Mouse (Mus musculus) erythroblast, adult 5-6 weeks (primary cell): Measurements from ENCODE around the gene Pnpla1. TPM values are rescaled to one million over a fixed set of nuclear protein-coding genes. Genes with fewer than 3 reads are reported as not detected.

Experiments used
- total RNA-seq, 2 experiments: library from RNA; stranded (forward) in 1 of 2; stranded (reverse) in 1 of 2; fragments of 150-400 nt in 1 of 2; fragments of 200-764, 138-1000 nt in 1 of 2; gene quantifications; 2 replicates each; pipeline versions ENCODE4 v1.2.3 to v1.2.4; 2015 to 2017; ENCODE audit warnings: low replicate concordance in 2 of 2

Gene Pnpla1
- total RNA-seq, 2 experiments from 2014 or later = 0.19 to 0.68 TPM

Other genes with a start within 250 kb of the Pnpla1 start
- gene Srpk1, start 235.7 kb upstream of the Pnpla1 start, total RNA-seq (2015; ENCODE audit: low replicate concordance) = 13.6 and 43.2 TPM in 2 replicates
- gene Srpk1, start 235.7 kb upstream of the Pnpla1 start, total RNA-seq (2017; ENCODE audit: low replicate concordance) = 22.6 and 43.2 TPM in 2 replicates
- 2.9 and 3.7 TPM in 2 replicates for gene Slc26a8, start 168.2 kb upstream of the Pnpla1 start, total RNA-seq (2015; ENCODE audit: low replicate concordance)
- gene Slc26a8, start 168.2 kb upstream of the Pnpla1 start, total RNA-seq (2017; ENCODE audit: low replicate concordance) = 3.5 TPM in 1 of 2 replicates, not detected in the other
- gene Mapk14, start 167.1 kb upstream of the Pnpla1 start, total RNA-seq (2015; ENCODE audit: low replicate concordance) = 31.5 and 44.7 TPM in 2 replicates
- gene Mapk14, start 167.1 kb upstream of the Pnpla1 start, total RNA-seq (2017; ENCODE audit: low replicate concordance) = 20.5 and 29.3 TPM in 2 replicates
- gene AC170998.1, start 132.3 kb upstream of the Pnpla1 start, total RNA-seq (2015; ENCODE audit: low replicate concordance) = not detected in 2 replicates
- 8.5 TPM in 1 of 2 replicates, not detected in the other for gene AC170998.1, start 132.3 kb upstream of the Pnpla1 start, total RNA-seq (2017; ENCODE audit: low replicate concordance)
- gene Mapk13, start 89.1 kb upstream of the Pnpla1 start, total RNA-seq (2015; ENCODE audit: low replicate concordance) = 4.6 and 9.8 TPM in 2 replicates
- 2.9 and 11.3 TPM in 2 replicates for gene Mapk13, start 89.1 kb upstream of the Pnpla1 start, total RNA-seq (2017; ENCODE audit: low replicate concordance)
- gene Brpf3, start 57.3 kb upstream of the Pnpla1 start, total RNA-seq (2015; ENCODE audit: low replicate concordance) = 325 and 552 TPM in 2 replicates
- 230 and 255 TPM in 2 replicates for gene Brpf3, start 57.3 kb upstream of the Pnpla1 start, total RNA-seq (2017; ENCODE audit: low replicate concordance)
- not detected in 2 replicates for gene 4930539E08Rik, start 56.9 kb downstream of the Pnpla1 start, total RNA-seq (2015; ENCODE audit: low replicate concordance)
- 0.17 TPM in 1 of 2 replicates, not detected in the other for gene 4930539E08Rik, start 56.9 kb downstream of the Pnpla1 start, total RNA-seq (2017; ENCODE audit: low replicate concordance)
- 9.8 TPM in 1 of 2 replicates, not detected in the other for gene Pxt1, start 85.4 kb downstream of the Pnpla1 start, total RNA-seq (2015; ENCODE audit: low replicate concordance)
- gene Pxt1, start 85.4 kb downstream of the Pnpla1 start, total RNA-seq (2017; ENCODE audit: low replicate concordance) = not detected in 2 replicates
- 81.7 and 150 TPM in 2 replicates for gene Kctd20, start 93.5 kb downstream of the Pnpla1 start, total RNA-seq (2015; ENCODE audit: low replicate concordance)
- 178 and 221 TPM in 2 replicates for gene Kctd20, start 93.5 kb downstream of the Pnpla1 start, total RNA-seq (2017; ENCODE audit: low replicate concordance)
- 34.9 and 93.6 TPM in 2 replicates for gene Stk38, start 149.6 kb downstream of the Pnpla1 start, total RNA-seq (2015; ENCODE audit: low replicate concordance)
- gene Stk38, start 149.6 kb downstream of the Pnpla1 start, total RNA-seq (2017; ENCODE audit: low replicate concordance) = 47.2 and 57.4 TPM in 2 replicates
- gene Srsf3, start 174.2 kb downstream of the Pnpla1 start, total RNA-seq (2015; ENCODE audit: low replicate concordance) = 154 and 174 TPM in 2 replicates
- 208 and 211 TPM in 2 replicates for gene Srsf3, start 174.2 kb downstream of the Pnpla1 start, total RNA-seq (2017; ENCODE audit: low replicate concordance)
- gene Cdkn1a, start 232.6 kb downstream of the Pnpla1 start, total RNA-seq (2015; ENCODE audit: low replicate concordance) = 0.63 and 4.6 TPM in 2 replicates
- gene Cdkn1a, start 232.6 kb downstream of the Pnpla1 start, total RNA-seq (2017; ENCODE audit: low replicate concordance) = 0.34 and 0.42 TPM in 2 replicates